Mouse (Mus musculus) brain, embryonic 14.5 days (tissue): ENCODE data around the gene Abhd6.

Source experiments
- CTCF ChIP-seq: fragments of 200-500 bp; IDR thresholded peaks from 2 replicates; pipeline ENCODE4 v1.5.1; 2012; ENCODE audit warnings: inconsistent platforms, mild to moderate bottlenecking, moderate library complexity, borderline replicate concordance; ENCODE audit not compliant: insufficient read depth, insufficient read length; ENCODE audit errors: extremely low read depth
- POLR2A ChIP-seq: fragments of 200-500 bp; IDR thresholded peaks from 2 replicates; pipeline ENCODE4 v1.6.1; 2012; ENCODE audit warnings: mild to moderate bottlenecking, inconsistent platforms, borderline replicate concordance; ENCODE audit not compliant: poor library complexity, insufficient read depth, insufficient read length, severe bottlenecking; ENCODE audit errors: extremely low read depth

DNA sequence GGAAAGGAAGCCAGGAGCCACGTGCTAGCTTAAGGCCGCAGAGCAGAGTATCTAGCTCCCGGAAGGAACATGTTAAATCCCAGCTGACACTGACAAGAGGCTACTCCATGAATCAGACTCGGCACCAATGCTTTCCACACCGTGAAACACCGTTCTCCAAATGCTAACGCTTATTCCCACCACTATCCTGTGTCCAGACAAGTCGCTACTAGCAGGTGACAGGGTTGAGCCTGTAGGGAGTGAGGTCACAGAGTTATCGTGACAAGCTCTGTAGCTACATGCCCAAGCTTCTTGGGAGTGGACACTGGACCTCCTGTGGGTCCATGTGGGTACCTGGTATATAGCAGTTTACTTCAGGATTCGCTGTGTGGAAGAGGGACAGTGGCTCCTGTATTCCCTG is 46.3 kb upstream of the Abhd6 start:
- TF ChIP-seq CTCF (no peak), POLR2A (no peak)
